ENCODE assay signal across 11 mouse cellular contexts in the genomic region with DNA sequence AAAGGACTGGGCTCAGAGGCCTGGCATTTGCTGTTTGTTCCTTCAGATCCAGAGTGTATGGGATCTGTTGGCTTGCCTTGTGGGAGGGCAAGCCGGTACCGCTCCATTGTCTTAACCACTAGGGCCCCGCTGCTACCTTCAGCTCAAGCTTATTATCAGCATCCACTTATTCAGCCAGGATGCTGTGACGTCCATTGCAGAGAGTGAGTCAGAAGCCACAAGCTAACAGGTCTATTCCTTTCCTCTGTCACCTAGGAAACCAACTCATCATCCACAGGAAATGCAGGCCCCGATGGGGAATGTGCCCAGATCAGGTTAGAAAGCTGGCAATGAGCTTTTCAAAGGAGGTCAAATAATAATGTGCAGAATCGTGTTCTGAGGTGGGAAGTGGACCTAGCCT.
DNase-seq lines count a peak whose midpoint lies in the region; ATAC-seq and TF ChIP-seq lines count a peak whose summit lies in the region.
"Had no signal": no experiment of that assay in that cellular context is flagged by ENCODE, and none has a peak within 500 bp of the region (broad histone marks: within the 10 kb centered on the region; RNA-seq: fewer than 3 reads in every experiment).

No protein-coding gene starts in this region.

- 24% methylated on average over 6 of the region's 6 CpGs for WGBS in forebrain, postnatal 0 days
- 48% methylated on average over 6 of the region's 6 CpGs for WGBS in forebrain, embryonic 10.5 days
- 52% methylated on average over 6 of the region's 6 CpGs for WGBS in midbrain, embryonic 10.5 days

- H3K36me3 ChIP-seq in forebrain, postnatal 0 days (ENCODE audit: insufficient read depth): no peaks in the 10 kb centered on the region
- no peaks in the 10 kb centered on the region for H3K36me3 ChIP-seq in forebrain, embryonic 10.5 days (replicated peaks)
- no peaks in the 10 kb centered on the region for H3K36me3 ChIP-seq in midbrain, embryonic 10.5 days
- H3K36me3 ChIP-seq: liver, embryonic 12.5 days had no signal

- no peak overlapping the region for H3K9ac ChIP-seq in forebrain, postnatal 0 days
- H3K9ac ChIP-seq: liver, embryonic 12.5 days had no signal

- no peaks in the 10 kb centered on the region for H3K9me3 ChIP-seq in forebrain, postnatal 0 days (ENCODE audit: low read length)
- H3K9me3 ChIP-seq in forebrain, embryonic 10.5 days: no peaks in the 10 kb centered on the region
- no peaks in the 10 kb centered on the region for H3K9me3 ChIP-seq in midbrain, embryonic 10.5 days (replicated peaks)
- H3K9me3 ChIP-seq: liver, embryonic 12.5 days had no signal

- no peaks in the 10 kb centered on the region for H3K27me3 ChIP-seq in forebrain, postnatal 0 days (ENCODE audit: insufficient read depth, low read length)
- H3K27me3 ChIP-seq in forebrain, embryonic 10.5 days (ENCODE audit: poor library complexity, severe bottlenecking): no peaks in the 10 kb centered on the region
- 0 out of 2 replicates have a peak, but pooled peaks cover under 1% of the 10 kb centered on the region for H3K27me3 ChIP-seq in midbrain, embryonic 10.5 days (ENCODE audit: low read depth, poor library complexity, severe bottlenecking)
- H3K27me3 ChIP-seq: liver, embryonic 12.5 days had no signal

- no peak for TF ChIP-seq CTCF in forebrain, postnatal 0 days (IDR thresholded peaks at IDR 0.05; ENCODE audit: low read depth)

- peak; percentile 50 for DNase-seq in forebrain, postnatal 0 days
- no peak for DNase-seq in forebrain, embryonic 10.5 days (ENCODE audit: extremely low spot score, low spot score)
- DNase-seq in 3T3-L1 (ENCODE audit: low read depth, low spot score): peak; percentile 84
- DNase-seq in brain, embryonic 18.5 days (ENCODE audit: low read depth, low spot score): peak; percentile 24
- DNase-seq in midbrain, embryonic 10.5 days (ENCODE audit: low spot score): no peak
- DNase-seq in adrenal gland, adult 2 months: no peak
- DNase-seq in spleen, postnatal 10 days (ENCODE audit: low spot score in 2 of 2): no peak
- DNase-seq in gastrocnemius, adult 18-20 months (ENCODE audit: low spot score): no peak
- DNase-seq: cerebellum, adult 2 months had no signal

- ATAC-seq in forebrain, postnatal 0 days: peak; percentile 84
- ATAC-seq: liver, embryonic 12.5 days had no signal

- H3K4me1 ChIP-seq in forebrain, postnatal 0 days (ENCODE audit: insufficient read depth): 0 out of 2 replicates have a peak, but pooled peaks cover 6% of the 10 kb centered on the region
- peaks cover 18% of the 10 kb centered on the region for H3K4me1 ChIP-seq in forebrain, embryonic 10.5 days
- H3K4me1 ChIP-seq in midbrain, embryonic 10.5 days: peaks cover 23% of the 10 kb centered on the region

- H3K4me2 ChIP-seq in forebrain, postnatal 0 days (ENCODE audit: low read depth): no peak overlapping the region
- H3K4me2 ChIP-seq: heart, embryonic 11.5 days; liver, embryonic 12.5 days had no signal

- H3K27ac ChIP-seq in forebrain, postnatal 0 days (ENCODE audit: low read depth, low read length): peak overlapping the region; percentile 40
- H3K27ac ChIP-seq in forebrain, embryonic 10.5 days: no peak overlapping the region
- H3K27ac ChIP-seq in midbrain, embryonic 10.5 days (replicated peaks): 0 out of 2 replicates have a peak overlapping the region, but pooled peaks have one; percentile 33
- H3K27ac ChIP-seq: liver, embryonic 12.5 days had no signal

- H3K4me3 ChIP-seq in forebrain, postnatal 0 days (ENCODE audit: low read depth, low read length): no peak overlapping the region
- no peak overlapping the region for H3K4me3 ChIP-seq in forebrain, embryonic 10.5 days
- H3K4me3 ChIP-seq in midbrain, embryonic 10.5 days: no peak overlapping the region
- H3K4me3 ChIP-seq: liver, embryonic 12.5 days had no signal

Comparison
In these comparisons a context has a peak if more than half of its experiments do, and no peak if none do; other contexts are left out.
1. DNase-seq: peak in forebrain, postnatal 0 days (single experiment), 3T3-L1 (single experiment) and brain, embryonic 18.5 days (single experiment); none in forebrain, embryonic 10.5 days (single experiment), midbrain, embryonic 10.5 days (single experiment), adrenal gland, adult 2 months (single experiment), spleen, postnatal 10 days (0 of 2) and gastrocnemius, adult 18-20 months (single experiment).